Mouse (Mus musculus): ENCODE data around the gene Plekha5.
A peak's percentile ranks its signal among the peaks of the same experiment; 100 is the strongest.
"Not testable (repeated sequence)": the region's sequence is repeated elsewhere in the genome, so short reads cannot be mapped to it uniquely, and the experiment has no call there.

Plekha5 gene

GRCm38 (mm10) chr6:140580170-140580569 lies 156.3 kb downstream of the Plekha5 start:
- no peak for DNase-seq

GRCm38 (mm10) chr6:140586714-140587259 lies 162.9 kb downstream of the Plekha5 start:
- DNase-seq = no peak

- DNase-seq = no peak
These were observed 167.5 kb downstream of the Plekha5 start for GRCm38 (mm10) chr6:140591331-140591730.

- no peak for DNase-seq
These were observed 168.9 kb downstream of the Plekha5 start for GRCm38 (mm10) chr6:140592713-140593112.

- peak; percentile 69 for DNase-seq
These were observed 169.7 kb downstream of the Plekha5 start for GRCm38 (mm10) chr6:140593420-140594170.

- not testable (repeated sequence) for DNase-seq
These were observed 171.7 kb downstream of the Plekha5 start for GRCm38 (mm10) chr6:140595551-140595950.

GRCm38 (mm10) chr6:140597381-140598329 lies 173.8 kb downstream of the Plekha5 start:
- DNase-seq = no peak

GRCm38 (mm10) chr6:140598516-140598915 lies 174.7 kb downstream of the Plekha5 start:
- no peak for DNase-seq

- no peak for DNase-seq
These were observed 175.5 kb downstream of the Plekha5 start for GRCm38 (mm10) chr6:140599337-140599736.

- DNase-seq = not testable (repeated sequence)
These were observed 176.8 kb downstream of the Plekha5 start for GRCm38 (mm10) chr6:140600671-140601070.

GRCm38 (mm10) chr6:140601175-140601574 lies 177.3 kb downstream of the Plekha5 start:
- DNase-seq = no peak

GRCm38 (mm10) chr6:140603228-140603944 lies 179.5 kb downstream of the Plekha5 start:
- no peak for DNase-seq

GRCm38 (mm10) chr6:140605173-140605572 lies 181.3 kb downstream of the Plekha5 start:
- DNase-seq = not testable (repeated sequence)

- DNase-seq = no peak
These were observed 181.9 kb downstream of the Plekha5 start for GRCm38 (mm10) chr6:140605732-140606131.

GRCm38 (mm10) chr6:140606534-140606933 lies 182.7 kb downstream of the Plekha5 start:
- DNase-seq = no peak

GRCm38 (mm10) chr6:140608666-140609065 lies 184.8 kb downstream of the Plekha5 start:
- no peak for DNase-seq

GRCm38 (mm10) chr6:140609533-140609932 lies 185.7 kb downstream of the Plekha5 start:
- no peak for DNase-seq

- no peak for DNase-seq
These were observed 186.3 kb downstream of the Plekha5 start for GRCm38 (mm10) chr6:140610117-140610516.

GRCm38 (mm10) chr6:140611282-140611681 lies 187.4 kb downstream of the Plekha5 start:
- DNase-seq = no peak

- no peak for DNase-seq
These were observed 188.1 kb downstream of the Plekha5 start for GRCm38 (mm10) chr6:140611893-140612473.

- no peak for DNase-seq
These were observed 190.0 kb downstream of the Plekha5 start for GRCm38 (mm10) chr6:140613822-140614221.

GRCm38 (mm10) chr6:140614711-140615110 lies 190.9 kb downstream of the Plekha5 start:
- no peak for DNase-seq

All from cerebellum, adult 9-11 months (tissue).